Mouse (Mus musculus) neural tube, embryonic 14.5 days (tissue): ENCODE measurements around the gene Tubb3. TPM values are rescaled to one million over a fixed set of nuclear protein-coding genes. Genes with fewer than 3 reads are reported as not detected.
"Not testable (repeated sequence)": the region's sequence is repeated elsewhere in the genome, so short reads cannot be mapped to it uniquely, and the experiment has no call there.

Source experiments
- ATAC-seq: fragments of 200-750 bp; cut with Nextera tagmentation; 2 replicates; pipeline ENCODE4 v1.8.0; 2017; ENCODE audit warnings: low read depth, mild to moderate bottlenecking, moderate TSS enrichment, moderate library complexity
- H3K27ac ChIP-seq: fragments of 300-500 bp; sonication (generic); 2 replicates; pipeline ENCODE4 v1.5.1; 2014; ENCODE audit warnings: low read depth, mild to moderate bottlenecking, control low read depth, low read length, moderate library complexity, mixed read lengths
- H3K27me3 ChIP-seq: fragments of 300-500 bp; sonication (generic); 2 replicates; pipeline ENCODE4 v1.6.1; 2014; ENCODE audit warnings: low read length; ENCODE audit not compliant: control insufficient read depth, insufficient read depth
- H3K36me3 ChIP-seq: fragments of 300-500 bp; sonication (generic); 2 replicates; pipeline ENCODE4 v1.6.1; 2014; ENCODE audit warnings: low read length, mixed read lengths; ENCODE audit not compliant: control insufficient read depth, insufficient read depth
- H3K4me1 ChIP-seq: fragments of 300-500 bp; sonication (generic); 2 replicates; pipeline ENCODE4 v1.6.1; 2014; ENCODE audit warnings: low read length; ENCODE audit not compliant: control insufficient read depth, insufficient read depth
- H3K4me2 ChIP-seq: fragments of 300-500 bp; sonication (generic); 2 replicates; pipeline ENCODE4 v1.6.1; 2014; ENCODE audit warnings: mild to moderate bottlenecking, low read depth, low read length, control low read depth
- H3K4me3 ChIP-seq: fragments of 300-500 bp; sonication (generic); 2 replicates; pipeline ENCODE4 v1.5.1; 2014; ENCODE audit warnings: low read depth, low read length, control low read depth, mixed read lengths
- H3K9ac ChIP-seq: fragments of 300-500 bp; sonication (generic); replicated peaks from 2 replicates; pipeline ENCODE4 v1.6.1; 2014; ENCODE audit warnings: low read depth, mild to moderate bottlenecking, control low read depth, low read length, mixed read lengths
- H3K9me3 ChIP-seq: fragments of 300-500 bp; sonication (generic); 2 replicates; pipeline ENCODE4 v1.6.1; 2016; ENCODE audit warnings: low read length; ENCODE audit not compliant: control insufficient read depth
- WGBS: fragments of 180-500 bp; shearing (Covaris S2); extraction: QIAGEN DNeasy Blood & Tissue Kit; methylation state at CpG from one replicate; pipeline ENCODE4 v1.1.7; 2014; 5-methylcytosine and 5-hydroxymethylcytosine counted together
- polyA plus RNA-seq: library from polyadenylated mRNA; unstranded; fragments of >200 nt; fragmentation: Nextera tagmentation; extraction: Ambion mirVana; gene quantifications from 2 replicates; pipeline ENCODE4 v1.2.1, GENCODE M21; 2014

Gene Tubb3
- polyA plus RNA-seq, 1 experiment from 2014 or later: 1,632 TPM

DNA sequence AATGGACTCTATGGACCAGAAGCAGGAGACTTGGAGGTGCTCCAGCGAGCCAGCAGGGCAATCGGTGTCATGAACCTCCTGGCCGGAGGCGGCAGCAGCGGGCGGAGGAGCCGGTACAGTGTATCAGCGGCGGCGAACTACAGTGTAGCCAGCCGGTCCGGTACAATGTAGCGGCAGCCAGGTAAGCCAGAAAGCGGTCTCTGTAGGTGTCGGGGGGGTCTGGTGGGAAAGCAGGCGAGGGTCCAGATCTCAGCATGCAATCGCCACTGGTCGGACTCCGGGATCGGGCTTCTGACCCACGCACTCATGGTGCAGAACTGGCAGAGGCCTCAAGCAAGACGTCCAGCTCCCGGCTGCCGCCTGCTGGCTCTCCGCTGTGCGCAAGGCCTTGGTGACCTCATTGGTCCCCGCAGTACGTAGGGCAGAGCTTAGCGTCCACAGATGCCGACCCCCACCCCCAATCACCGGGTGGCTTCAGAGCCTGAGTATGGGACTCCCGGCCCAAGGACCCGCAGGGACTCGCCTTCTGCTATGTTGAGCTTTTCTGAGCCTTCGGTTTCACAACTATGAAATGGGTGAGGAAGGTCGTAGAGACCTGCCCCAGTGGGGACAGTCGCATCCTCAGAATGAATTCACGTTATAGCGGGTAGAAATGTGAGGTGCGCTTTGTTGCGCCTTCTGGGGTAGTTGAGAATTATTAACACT lies 31.8 kb downstream of the Tubb3 start:
- Histone ChIP-seq H3K9me3 (no peaks in the 10 kb centered on the region), H3K4me2 (peak overlapping the region; percentile 74), H3K9ac (peak overlapping the region; percentile 66), H3K36me3 (no peaks in the 10 kb centered on the region), H3K27ac (peak overlapping the region; percentile 78), H3K4me3 (peak overlapping the region; percentile 64), H3K4me1 (peaks cover 9% of the 10 kb centered on the region), H3K27me3 (no peaks in the 10 kb centered on the region)
- ATAC-seq: peak; percentile 96
- under 1% methylated on average over 41 of the region's 41 CpGs for WGBS

DNA sequence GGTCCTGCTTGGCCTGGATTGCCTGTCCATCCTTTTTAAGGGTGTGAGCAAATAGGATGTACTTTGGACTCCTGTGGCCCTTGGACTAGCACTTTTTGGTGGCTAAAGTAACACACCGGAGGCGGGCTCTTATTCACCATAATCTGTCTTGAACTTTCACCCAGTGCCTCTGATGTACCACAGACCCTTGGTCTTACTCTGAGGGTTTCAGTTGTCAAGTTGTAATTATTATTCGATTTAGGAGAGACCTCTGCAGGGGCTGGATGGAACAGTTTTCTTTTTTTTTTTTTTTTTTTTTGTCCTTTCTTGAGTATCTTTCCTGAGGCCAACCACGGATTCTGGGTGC lies 32.3 kb downstream of the Tubb3 start:
- 45% methylated on average over 4 of the region's 4 CpGs for WGBS
- H3K9ac ChIP-seq: peak overlapping the region; percentile 66
- no peak for ATAC-seq
- H3K4me3 ChIP-seq: peak overlapping the region; percentile 64
- H3K27me3 ChIP-seq: no peaks in the 10 kb centered on the region
- H3K27ac ChIP-seq: peak overlapping the region; percentile 78; the same call in 1 of the 2 replicates
- no peaks in the 10 kb centered on the region for H3K36me3 ChIP-seq
- peaks cover 9% of the 10 kb centered on the region for H3K4me1 ChIP-seq
- no peaks in the 10 kb centered on the region for H3K9me3 ChIP-seq
- H3K4me2 ChIP-seq: peak overlapping the region; percentile 74

DNA sequence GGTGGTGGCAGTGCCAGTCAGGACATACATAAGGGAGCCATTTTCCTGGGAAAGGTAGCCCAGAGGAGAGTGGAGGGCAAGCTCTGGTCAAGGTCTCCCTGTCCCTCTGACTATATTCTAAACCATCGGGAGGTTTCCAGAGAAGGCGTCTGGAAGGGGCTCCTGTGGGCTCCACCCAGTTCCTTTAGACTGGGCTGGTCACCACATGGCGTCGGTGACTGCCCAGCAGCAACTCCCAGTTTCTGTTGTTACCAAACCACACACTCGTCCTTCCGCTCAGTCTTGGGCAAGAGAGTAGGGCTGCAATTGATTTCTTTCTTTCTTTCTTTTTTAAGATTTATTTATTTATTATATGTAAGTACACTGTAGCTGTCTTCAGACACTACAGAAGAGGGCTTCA lies 32.9 kb downstream of the Tubb3 start:
- Histone ChIP-seq H3K36me3 (0 out of 2 replicates have a peak, but pooled peaks cover 3% of the 10 kb centered on the region), H3K4me1 (peaks cover 9% of the 10 kb centered on the region), H3K9ac (no peak overlapping the region), H3K27ac (no peak overlapping the region), H3K4me2 (peak overlapping the region; percentile 74), H3K4me3 (no peak overlapping the region), H3K27me3 (no peaks in the 10 kb centered on the region), H3K9me3 (no peaks in the 10 kb centered on the region)
- ATAC-seq: no peak
- 93% methylated on average over 6 of the region's 6 CpGs for WGBS

DNA sequence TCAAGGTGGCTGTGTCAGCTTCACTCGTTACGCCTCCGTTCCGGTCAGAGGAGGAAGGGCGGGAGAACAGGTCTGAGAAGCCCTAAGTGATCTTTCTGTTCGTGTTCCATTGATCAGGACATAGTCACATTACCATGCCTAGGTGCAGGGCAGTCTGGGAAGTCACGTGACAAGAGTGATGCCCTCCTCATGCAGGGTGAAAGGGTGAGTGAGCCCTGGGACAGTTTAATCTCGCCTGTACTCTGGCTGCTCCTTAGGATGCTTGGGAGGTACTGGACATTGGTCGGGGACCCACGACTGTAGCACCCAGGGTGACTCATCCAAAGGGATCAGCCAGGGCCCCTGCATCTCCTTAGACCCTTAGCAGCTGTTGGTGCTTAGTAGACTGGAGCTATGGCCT lies 34.8 kb downstream of the Tubb3 start:
- 89% methylated on average over 10 of the region's 10 CpGs for WGBS
- no peaks in the 10 kb centered on the region for H3K9me3 ChIP-seq
- H3K9ac ChIP-seq: no peak overlapping the region
- peaks cover 9% of the 10 kb centered on the region for H3K4me1 ChIP-seq
- no peak overlapping the region for H3K4me2 ChIP-seq
- no peaks in the 10 kb centered on the region for H3K27me3 ChIP-seq
- H3K4me3 ChIP-seq: no peak overlapping the region
- no peak overlapping the region for H3K27ac ChIP-seq
- no peak for ATAC-seq
- H3K36me3 ChIP-seq: 0 out of 2 replicates have a peak, but pooled peaks cover 8% of the 10 kb centered on the region

DNA sequence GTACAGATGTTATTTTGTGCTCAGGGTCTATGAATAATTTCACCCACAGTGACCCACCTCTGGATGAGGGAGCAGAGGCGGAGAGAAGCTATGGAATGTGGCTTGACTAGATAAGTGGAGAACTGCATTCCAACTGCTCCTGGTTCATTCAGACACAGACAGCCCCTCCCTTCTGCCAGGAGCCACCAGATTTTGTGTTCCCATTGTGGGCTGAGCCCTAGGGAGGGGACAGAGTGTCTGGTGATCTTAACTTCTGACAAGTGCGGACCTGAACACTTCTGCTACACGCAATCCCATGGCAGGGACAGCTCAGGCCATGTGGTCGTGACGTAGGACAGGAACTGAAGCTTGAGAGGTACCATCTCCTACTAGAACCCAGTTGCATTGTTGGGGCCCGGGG lies 35.6 kb downstream of the Tubb3 start:
- WGBS: 94% methylated on average over 6 of the region's 6 CpGs
- no peak overlapping the region for H3K9ac ChIP-seq
- no peak overlapping the region for H3K4me3 ChIP-seq
- H3K27me3 ChIP-seq: no peaks in the 10 kb centered on the region
- ATAC-seq: no peak
- no peak overlapping the region for H3K27ac ChIP-seq
- H3K4me1 ChIP-seq: peaks cover 9% of the 10 kb centered on the region
- H3K9me3 ChIP-seq: no peaks in the 10 kb centered on the region
- no peak overlapping the region for H3K4me2 ChIP-seq
- 0 out of 2 replicates have a peak, but pooled peaks cover 11% of the 10 kb centered on the region for H3K36me3 ChIP-seq

DNA sequence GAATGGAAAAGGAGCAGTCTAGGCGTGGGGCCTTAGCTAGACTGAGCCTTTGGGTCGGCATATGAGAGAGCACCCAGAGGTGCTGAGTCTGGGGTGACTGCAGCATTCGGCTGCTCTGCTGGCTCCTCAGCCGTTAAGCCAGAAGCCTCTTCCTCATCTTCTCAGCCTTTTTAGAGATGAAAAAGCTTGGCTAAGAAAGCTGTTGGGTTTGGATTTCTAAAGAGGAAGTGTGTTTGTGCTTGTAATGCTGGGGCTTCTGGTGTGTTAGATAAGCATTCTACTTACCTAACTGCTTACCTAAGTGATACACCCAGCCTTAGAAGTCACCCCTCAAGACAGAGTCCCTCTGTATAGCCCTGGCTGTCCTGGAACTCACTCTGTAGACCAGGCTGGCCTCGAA lies 39.6 kb downstream of the Tubb3 start:
- peaks cover 44% of the 10 kb centered on the region for H3K36me3 ChIP-seq
- no peak for ATAC-seq
- H3K4me3 ChIP-seq: no peak overlapping the region
- no peak overlapping the region for H3K9ac ChIP-seq
- H3K9me3 ChIP-seq: no peaks in the 10 kb centered on the region
- no peak overlapping the region for H3K27ac ChIP-seq
- no peak overlapping the region for H3K4me2 ChIP-seq
- 94% methylated on average over 5 of the region's 5 CpGs for WGBS
- no peaks in the 10 kb centered on the region for H3K27me3 ChIP-seq
- H3K4me1 ChIP-seq: no peaks in the 10 kb centered on the region

DNA sequence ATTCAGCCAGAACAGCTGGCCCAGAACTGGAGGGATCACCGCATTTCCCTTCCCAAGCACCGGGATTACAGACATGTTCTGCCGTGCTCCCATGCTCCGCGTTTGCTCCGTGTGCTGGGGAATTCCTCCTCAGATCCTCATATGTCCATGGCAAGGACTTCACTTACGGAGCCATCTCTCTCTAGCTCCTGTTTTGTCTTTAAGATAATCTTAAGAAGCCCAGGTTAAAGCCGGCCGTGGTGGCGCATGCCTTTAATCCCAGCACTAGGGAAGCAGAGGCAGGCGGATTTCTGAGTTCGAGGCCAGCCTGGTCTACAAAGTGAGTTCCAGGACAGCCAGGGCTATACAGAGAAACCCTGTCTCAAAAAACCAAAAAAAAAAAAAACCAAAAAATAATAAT lies 40.5 kb downstream of the Tubb3 start:
- not testable (repeated sequence) for H3K27ac ChIP-seq, H3K4me2 ChIP-seq, H3K27me3 ChIP-seq, H3K4me3 ChIP-seq, H3K9me3 ChIP-seq, H3K9ac ChIP-seq, ATAC-seq, H3K4me1 ChIP-seq
- WGBS: 97% methylated on average over 12 of the region's 12 CpGs
- H3K36me3 ChIP-seq: peaks cover 52% of the 10 kb centered on the region

DNA sequence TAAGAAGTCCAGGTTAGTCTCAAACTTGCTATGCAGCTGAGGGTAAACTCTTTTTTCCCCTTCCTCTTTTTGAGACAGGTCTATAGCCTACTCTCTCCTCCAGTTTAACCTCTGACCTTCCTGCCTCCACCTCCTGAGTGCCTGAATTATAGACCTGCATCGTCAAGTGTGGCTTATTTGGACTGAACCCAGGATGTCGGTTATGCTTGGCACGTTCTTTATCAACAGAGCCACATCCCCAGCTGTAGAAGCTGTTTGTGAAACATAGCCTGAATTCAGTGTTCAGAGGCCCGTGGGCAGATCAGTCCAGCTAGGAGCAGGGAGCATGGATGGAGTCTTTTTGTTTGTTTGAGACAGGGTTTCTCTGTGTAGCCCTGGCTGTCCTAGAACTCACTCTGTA lies 40.9 kb downstream of the Tubb3 start:
- Histone ChIP-seq H3K36me3 (peaks cover 52% of the 10 kb centered on the region), H3K4me2 (no peak overlapping the region), H3K4me3 (no peak overlapping the region), H3K9me3 (no peaks in the 10 kb centered on the region), H3K9ac (no peak overlapping the region), H3K4me1 (no peaks in the 10 kb centered on the region), H3K27ac (no peak overlapping the region), H3K27me3 (no peaks in the 10 kb centered on the region)
- 91% methylated on average over 4 of the region's 4 CpGs for WGBS
- no peak for ATAC-seq

DNA sequence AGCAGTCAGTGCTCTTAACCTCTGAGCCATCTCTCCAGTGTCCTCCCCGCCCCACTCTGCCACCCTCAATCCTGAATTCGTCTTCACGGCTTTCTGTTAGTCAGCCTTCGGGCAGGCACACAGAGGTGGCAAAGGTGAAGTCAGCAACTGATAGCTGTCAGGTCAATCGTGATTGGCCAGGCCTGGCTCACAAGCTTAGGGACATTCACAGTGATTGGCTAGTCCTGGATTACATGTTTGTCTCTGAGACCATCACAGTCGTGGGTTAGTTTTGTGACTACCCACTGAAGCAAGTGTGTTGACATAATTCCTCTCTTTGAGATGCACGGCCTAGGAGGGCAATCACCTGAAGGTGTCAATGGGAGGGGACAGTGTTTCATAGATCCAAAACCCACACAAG lies 42.1 kb downstream of the Tubb3 start:
- Histone ChIP-seq H3K27ac (no peak overlapping the region), H3K4me3 (no peak overlapping the region), H3K36me3 (peaks cover 61% of the 10 kb centered on the region), H3K9me3 (no peaks in the 10 kb centered on the region), H3K4me2 (no peak overlapping the region), H3K27me3 (no peaks in the 10 kb centered on the region), H3K4me1 (no peaks in the 10 kb centered on the region), H3K9ac (no peak overlapping the region)
- no peak for ATAC-seq
- 85% methylated on average over 7 of the region's 7 CpGs for WGBS
